Mouse (Mus musculus) kidney, postnatal 0 days (tissue): Measurements from ENCODE around the gene Copz1. TPM values are rescaled to one million over a fixed set of nuclear protein-coding genes. Genes with fewer than 3 reads are reported as not detected.
"Not testable (repeated sequence)": the region's sequence is repeated elsewhere in the genome, so short reads cannot be mapped to it uniquely, and the experiment has no call there.

Experiments used
- ATAC-seq: fragments of 200-750 bp; cut with Nextera tagmentation; replicated peaks from 2 replicates; pipeline ENCODE4 v1.8.0; 2017; ENCODE audit warnings: low read depth, moderate number of reproducible peaks, moderate TSS enrichment, moderate library complexity; ENCODE audit not compliant: low FRiP score
- DNase-seq: peaks from one replicate; pipeline ENCODE4 v3.0.0-alpha.2; 2016; ENCODE audit warnings: low spot score
- H3K27ac ChIP-seq: fragments of 300-500 bp; sonication (generic); 2 replicates; pipeline ENCODE4 v1.5.1; 2014; ENCODE audit warnings: mild to moderate bottlenecking
- H3K27me3 ChIP-seq: fragments of 300-500 bp; sonication (generic); 2 replicates; pipeline ENCODE4 v1.6.1; 2014; ENCODE audit warnings: low read length, mixed read lengths; ENCODE audit not compliant: insufficient read depth
- H3K36me3 ChIP-seq: fragments of 300-500 bp; sonication (generic); 2 replicates; pipeline ENCODE4 v1.6.1; 2014; ENCODE audit warnings: low read length, mixed read lengths; ENCODE audit not compliant: insufficient read depth
- H3K4me1 ChIP-seq: fragments of 300-500 bp; sonication (generic); replicated peaks from 2 replicates; pipeline ENCODE4 v1.6.1; 2014; ENCODE audit warnings: antibody characterized with exemption, low read length, mixed read lengths; ENCODE audit not compliant: insufficient read depth
- H3K4me2 ChIP-seq: fragments of 300-500 bp; sonication (generic); 2 replicates; pipeline ENCODE4 v1.6.1; 2014; ENCODE audit warnings: mild to moderate bottlenecking, low read length, moderate library complexity, mixed read lengths
- H3K4me3 ChIP-seq: fragments of 300-500 bp; sonication (generic); replicated peaks from 2 replicates; pipeline ENCODE4 v1.5.1; 2014; ENCODE audit warnings: low read depth, low read length
- H3K9ac ChIP-seq: fragments of 300-500 bp; sonication (generic); 2 replicates; pipeline ENCODE4 v1.6.1; 2014; ENCODE audit warnings: low read depth, low read length
- H3K9me3 ChIP-seq: fragments of 300-500 bp; sonication (generic); replicated peaks from 2 replicates; pipeline ENCODE4 v1.6.1; 2016; ENCODE audit warnings: low read length, inconsistent platforms, mixed read lengths
- CTCF ChIP-seq: IDR thresholded peaks from 2 replicates; pipeline ENCODE4 v1.5.1; 2016; ENCODE audit warnings: antibody characterized with exemption, low read depth, mild to moderate bottlenecking, moderate library complexity
- WGBS: fragments of 180-500 bp; shearing (Covaris S2); extraction: QIAGEN DNeasy Blood & Tissue Kit; methylation state at CpG from one replicate; pipeline ENCODE4 v1.1.7; 2014; 5-methylcytosine and 5-hydroxymethylcytosine counted together
- polyA plus RNA-seq: library from polyadenylated mRNA; unstranded; fragments of >200 nt; fragmentation: Nextera tagmentation; extraction: Ambion mirVana; gene quantifications from 2 replicates; pipeline ENCODE4 v1.2.1, GENCODE M21; 2015

Copz1 gene
- polyA plus RNA-seq, 1 experiment from 2014 or later: 237 TPM

- no peak for ATAC-seq
- H3K4me2 ChIP-seq: peak overlapping the region; percentile 73
- no peaks in the 10 kb centered on the region for H3K9me3 ChIP-seq
- peaks cover 44% of the 10 kb centered on the region for H3K36me3 ChIP-seq
- H3K4me1 ChIP-seq: peaks cover 12% of the 10 kb centered on the region
- peak overlapping the region; percentile 67 for H3K4me3 ChIP-seq
- no peak for TF ChIP-seq CTCF
- WGBS: 35% methylated on average over 8 of the region's 8 CpGs
- no peak overlapping the region for H3K27ac ChIP-seq
- no peaks in the 10 kb centered on the region for H3K27me3 ChIP-seq
- DNase-seq: no peak
- H3K9ac ChIP-seq: peak overlapping the region; percentile 23; the same call in 1 of the 2 replicates
Observed at GRCm38 (mm10) chr15:103242885-103243284, 29.6 kb upstream of the Copz1 start.

DNA sequence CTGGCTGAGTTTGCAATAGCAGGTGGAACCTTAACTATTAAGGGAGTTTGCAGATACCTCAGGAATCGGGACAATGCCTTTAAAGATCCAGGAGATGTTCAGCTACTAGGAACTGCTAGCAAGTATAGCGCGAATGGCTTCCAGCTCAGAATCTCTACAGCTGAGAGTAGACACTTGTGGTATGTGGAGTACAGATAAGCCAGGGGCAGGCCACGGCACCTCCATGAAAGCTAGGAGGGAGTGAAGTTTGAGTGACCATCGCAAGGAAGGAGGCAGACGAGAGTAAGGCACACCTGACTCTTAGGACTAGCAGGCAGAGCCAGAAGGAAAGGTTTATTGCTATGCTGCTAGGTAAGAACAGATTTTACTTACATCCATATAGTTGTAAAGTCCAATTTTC lies 26.9 kb upstream of the Copz1 start:
- Histone ChIP-seq H3K4me3 (no peak overlapping the region), H3K9ac (no peak overlapping the region), H3K36me3 (peaks cover 54% of the 10 kb centered on the region), H3K9me3 (no peaks in the 10 kb centered on the region), H3K4me1 (peaks cover 10% of the 10 kb centered on the region), H3K27me3 (no peaks in the 10 kb centered on the region), H3K4me2 (no peak overlapping the region), H3K27ac (no peak overlapping the region)
- ATAC-seq: no peak
- no peak for TF ChIP-seq CTCF
- no peak for DNase-seq
- WGBS: 78% methylated on average over 6 of the region's 6 CpGs

- WGBS: 87% methylated on average over 9 of the region's 9 CpGs
- Histone ChIP-seq H3K9me3 (no peaks in the 10 kb centered on the region), H3K27ac (no peak overlapping the region), H3K36me3 (peaks cover 52% of the 10 kb centered on the region), H3K4me3 (no peak overlapping the region), H3K9ac (no peak overlapping the region), H3K4me1 (peaks cover 10% of the 10 kb centered on the region), H3K27me3 (no peaks in the 10 kb centered on the region), H3K4me2 (no peak overlapping the region)
- TF ChIP-seq CTCF: no peak
- DNase-seq: no peak
- no peak for ATAC-seq
Observed at GRCm38 (mm10) chr15:103247078-103247781, 25.3 kb upstream of the Copz1 start.

GRCm38 (mm10) chr15:103247782-103248400 lies 24.6 kb upstream of the Copz1 start:
- H3K4me3 ChIP-seq: no peak overlapping the region
- peaks cover 47% of the 10 kb centered on the region for H3K36me3 ChIP-seq
- no peaks in the 10 kb centered on the region for H3K27me3 ChIP-seq
- DNase-seq (no peak), ATAC-seq (no peak; the same call in 1 of the 2 replicates)
- H3K9me3 ChIP-seq: no peaks in the 10 kb centered on the region
- no peak overlapping the region for H3K4me2 ChIP-seq
- no peak overlapping the region for H3K9ac ChIP-seq
- H3K27ac ChIP-seq: no peak overlapping the region
- peaks cover 4% of the 10 kb centered on the region; the same call in 1 of the 2 replicates for H3K4me1 ChIP-seq
- no peak for TF ChIP-seq CTCF

DNA sequence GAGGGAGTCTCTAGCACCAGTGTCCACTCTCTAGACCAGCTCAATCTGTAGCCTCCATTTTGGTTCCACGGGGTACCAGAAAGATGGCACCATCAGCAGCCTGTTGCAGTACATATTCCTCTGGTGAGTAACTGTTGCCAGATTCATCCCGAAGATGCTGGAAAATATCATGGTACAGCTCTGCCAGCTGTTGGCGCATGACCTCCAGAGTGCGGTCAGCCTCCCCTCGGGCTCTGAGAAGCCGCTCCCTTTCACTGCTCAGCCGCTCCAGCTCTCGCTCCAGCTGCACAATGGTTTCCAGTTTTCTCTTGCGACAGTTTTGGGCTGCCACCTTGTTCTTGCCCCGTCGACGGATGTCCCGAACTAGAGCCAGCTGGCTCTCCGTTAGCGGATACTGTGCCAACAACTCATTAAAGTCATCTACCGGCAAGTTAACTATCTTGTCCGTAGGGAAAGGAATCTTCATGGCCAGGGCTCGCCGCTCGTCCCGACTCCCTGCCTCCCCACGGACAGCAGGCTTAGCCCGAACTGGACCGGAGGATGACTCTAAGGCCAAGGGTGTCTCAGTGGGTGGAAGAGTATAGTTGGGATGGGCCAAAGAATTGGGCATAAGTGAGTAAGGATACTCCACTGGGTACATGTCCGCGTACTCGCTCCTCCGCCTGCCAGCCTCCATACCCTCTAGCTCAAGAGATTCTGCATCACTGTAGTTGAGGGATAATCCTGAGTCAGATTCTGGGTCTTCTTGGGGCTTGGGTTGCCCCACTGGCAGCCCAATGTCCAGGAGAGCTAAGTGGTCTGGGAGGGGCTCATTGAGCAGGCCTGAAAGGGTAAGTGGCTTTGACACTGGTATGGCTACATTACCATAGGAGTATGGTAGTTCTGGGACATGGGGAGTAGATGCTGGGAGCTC lies 23.9 kb upstream of the Copz1 start:
- Histone ChIP-seq H3K27ac (no peak overlapping the region), H3K4me2 (no peak overlapping the region), H3K27me3 (no peaks in the 10 kb centered on the region), H3K9me3 (no peaks in the 10 kb centered on the region), H3K4me1 (no peaks in the 10 kb centered on the region), H3K9ac (no peak overlapping the region), H3K4me3 (no peak overlapping the region), H3K36me3 (peaks cover 41% of the 10 kb centered on the region)
- no peak for TF ChIP-seq CTCF
- WGBS: 72% methylated on average over 28 of the region's 28 CpGs
- DNase-seq (no peak), ATAC-seq (0 out of 2 replicates have a peak, but pooled peaks have one; percentile 27)

GRCm38 (mm10) chr15:103249511-103249910 lies 23.0 kb upstream of the Copz1 start:
- H3K4me2 ChIP-seq, DNase-seq, H3K9ac ChIP-seq, H3K27ac ChIP-seq, H3K9me3 ChIP-seq, H3K27me3 ChIP-seq, H3K4me3 ChIP-seq, ATAC-seq, H3K4me1 ChIP-seq: not testable (repeated sequence)
- 86% methylated on average over 6 of the region's 6 CpGs for WGBS
- peaks cover 37% of the 10 kb centered on the region for H3K36me3 ChIP-seq
